In the genomic region with DNA sequence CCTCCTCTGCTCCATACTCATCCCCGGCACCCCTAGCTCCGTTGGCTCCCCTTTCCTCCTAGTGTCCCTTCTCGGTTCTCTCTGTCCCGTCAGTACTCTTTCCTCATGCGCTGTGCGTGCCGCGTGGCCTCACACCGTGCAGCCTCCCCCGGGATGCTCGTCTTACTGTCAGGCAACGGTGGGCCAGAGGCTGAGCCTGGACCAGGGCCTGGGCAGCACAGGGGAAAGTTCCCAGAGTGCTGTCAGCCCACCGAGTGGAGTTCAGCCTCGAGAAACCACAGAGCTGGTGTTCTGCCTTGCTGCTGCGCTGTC, we compare ENCODE assay signal across 8 mouse cellular contexts. TPM values are rescaled to one million over a fixed set of nuclear protein-coding genes. Genes with fewer than 3 reads are reported as not detected.
DNase-seq lines count a peak whose midpoint lies in the region; ATAC-seq and TF ChIP-seq lines count a peak whose summit lies in the region.

No protein-coding gene starts in this region.

- peak overlapping the region; percentile 83 for H3K9ac ChIP-seq in embryonic facial prominence, embryonic 14.5 days (ENCODE audit: low read depth, low read length)
- peak overlapping the region; percentile 90 for H3K9ac ChIP-seq in hindbrain, embryonic 12.5 days

- H3K4me2 ChIP-seq in embryonic facial prominence, embryonic 14.5 days (ENCODE audit: low read depth, low read length), result peak overlapping the region; percentile 92
- H3K4me2 ChIP-seq in hindbrain, embryonic 12.5 days (replicated peaks), result peak overlapping the region; percentile 97

- DNase-seq in cerebellum, adult 11-12 months, result no peak
- peak; percentile 22 for DNase-seq in embryonic facial prominence, embryonic 14.5 days (ENCODE audit: low spot score)
- DNase-seq in cerebellum, postnatal 14 days, result no peak

- 4% methylated on average over 15 of the region's 15 CpGs for WGBS in embryonic facial prominence, embryonic 14.5 days
- under 1% methylated on average over 15 of the region's 15 CpGs for WGBS in hindbrain, embryonic 12.5 days

- no peaks in the 10 kb centered on the region for H3K27me3 ChIP-seq in C2C12 (ENCODE audit: control insufficient read depth, insufficient read depth, insufficient read length)
- no peaks in the 10 kb centered on the region for H3K27me3 ChIP-seq in embryonic facial prominence, embryonic 14.5 days (replicated peaks; ENCODE audit: control insufficient read depth, insufficient read depth, low read length)
- no peaks in the 10 kb centered on the region for H3K27me3 ChIP-seq in hindbrain, embryonic 12.5 days

- peak overlapping the region; percentile 89; the same call in 1 of the 2 replicates for H3K27ac ChIP-seq in embryonic facial prominence, embryonic 14.5 days (replicated peaks; ENCODE audit: low read depth, low read length)
- peak overlapping the region; percentile 82 for H3K27ac ChIP-seq in hindbrain, embryonic 12.5 days

- TF ChIP-seq CTCF in C2C12 (IDR thresholded peaks at IDR 0.05; ENCODE audit: control insufficient read depth, insufficient read depth, insufficient read length), result no peak

- H3K9me3 ChIP-seq in embryonic facial prominence, embryonic 14.5 days (ENCODE audit: control insufficient read depth, low read length), result no peaks in the 10 kb centered on the region
- no peaks in the 10 kb centered on the region for H3K9me3 ChIP-seq in hindbrain, embryonic 12.5 days (replicated peaks)

- H3K79me2 ChIP-seq in C2C12 (ENCODE audit: control insufficient read depth, insufficient read depth), result peaks cover 63% of the 10 kb centered on the region

- peak overlapping the region; percentile 64 for H3ac ChIP-seq in C2C12 (ENCODE audit: control insufficient read depth, insufficient read length, low read depth)

- H3K4me1 ChIP-seq in embryonic facial prominence, embryonic 14.5 days (ENCODE audit: control insufficient read depth, insufficient read depth, low read length), result peaks cover 22% of the 10 kb centered on the region
- peaks cover 28% of the 10 kb centered on the region for H3K4me1 ChIP-seq in hindbrain, embryonic 12.5 days

- H3K36me3 ChIP-seq in C2C12 (ENCODE audit: control insufficient read depth, insufficient read depth), result no peaks in the 10 kb centered on the region
- H3K36me3 ChIP-seq in embryonic facial prominence, embryonic 14.5 days (ENCODE audit: control insufficient read depth, insufficient read depth, low read length), result no peaks in the 10 kb centered on the region
- no peaks in the 10 kb centered on the region for H3K36me3 ChIP-seq in hindbrain, embryonic 12.5 days

- peak overlapping the region; percentile 80 for H3K4me3 ChIP-seq in C2C12 (ENCODE audit: insufficient read depth, poor library complexity, severe bottlenecking)
- peak overlapping the region; percentile 91 for H3K4me3 ChIP-seq in embryonic facial prominence, embryonic 14.5 days (ENCODE audit: low read depth, low read length)
- H3K4me3 ChIP-seq in hindbrain, embryonic 12.5 days, result peak overlapping the region; percentile 90

- peaks cover 52% of the 10 kb centered on the region for H3K79me3 ChIP-seq in C2C12 (ENCODE audit: low read depth)

- peak; percentile 3; the same call in 1 of the 2 replicates for ATAC-seq in cerebellum, adult (ENCODE audit: insufficient number of reproducible peaks, low FRiP score, low TSS enrichment)
- ATAC-seq in embryonic facial prominence, embryonic 14.5 days (ENCODE audit: low read depth), result no peak; the same call in 1 of the 2 replicates
- no peak; the same call in 1 of the 2 replicates for ATAC-seq in hindbrain, embryonic 12.5 days (ENCODE audit: low FRiP score)
- peak; percentile 25 for ATAC-seq in megakaryocyte, adult 5-6 weeks (ENCODE audit: poor library complexity, severe bottlenecking)
- no peak for ATAC-seq in CD4-positive, CD25-positive, alpha-beta regulatory T cell, adult 4 months

TF ChIP-seq in C2C12, 6 proteins besides CTCF, POLR2A, EP300 and RAD21:
- no peak for TF ChIP-seq CEBPB (IDR thresholded peaks at IDR 0.05; ENCODE audit: low read depth)
- TF ChIP-seq MYOG (IDR thresholded peaks at IDR 0.05; ENCODE audit: control insufficient read depth, extremely low read depth, insufficient read length), result no peak
- TF ChIP-seq MYOD1 (IDR thresholded peaks at IDR 0.05; ENCODE audit: control insufficient read depth, insufficient read length, low read depth), result no peak
- no peak for TF ChIP-seq MAX (IDR thresholded peaks at IDR 0.05)
- TF ChIP-seq FOSL1 (IDR thresholded peaks at IDR 0.05; ENCODE audit: insufficient read depth, low read length, poor library complexity, severe bottlenecking), result no peak

RNA-seq across cellular contexts. Expression of a gene that starts 0.5 kb away (rescaled TPM):
- 5.4 TPM for polyA plus RNA-seq in C2C12 (2012; fragmentation: generic; extraction: Trizol)
- 13.8 and 14.5 TPM in 2 replicates for polyA plus RNA-seq in embryonic facial prominence, embryonic 14.5 days (2014; fragmentation: Nextera tagmentation; extraction: Ambion mirVana)
- 16.5 and 17.3 TPM in 2 replicates for polyA plus RNA-seq in hindbrain, embryonic 12.5 days (2016; fragmentation: Nextera tagmentation; extraction: Ambion mirVana)
- total RNA-seq in megakaryocyte, adult 5-6 weeks (2015), result 2.5 and 3.1 TPM in 2 replicates
- 5.9 and 7.4 TPM in 2 replicates for total RNA-seq in megakaryocyte, adult 5-6 weeks (2017)
- polyA plus RNA-seq in CD4-positive, CD25-positive, alpha-beta regulatory T cell, adult 4 months (2017; shearing (Covaris generic)), result 1 to 10 TPM; 3.9 to 7.1 TPM

Comparison
In these comparisons a context has a peak if more than half of its experiments do, and no peak if none do; other contexts are left out.
1. ATAC-seq: peak in cerebellum, adult (single experiment) and megakaryocyte, adult 5-6 weeks (single experiment); none in embryonic facial prominence, embryonic 14.5 days (single experiment), hindbrain, embryonic 12.5 days (single experiment) and CD4-positive, CD25-positive, alpha-beta regulatory T cell, adult 4 months (single experiment).
2. Peak in every context shown above with its lines, with median percentiles within 50 percentile points of each other: H3K4me3 ChIP-seq.